Mouse (Mus musculus): ENCODE measurements around the gene Rnase12. TPM values are rescaled to one million over a fixed set of nuclear protein-coding genes. Genes with fewer than 3 reads are reported as not detected.
"Not testable (repeated sequence)": the region's sequence is repeated elsewhere in the genome, so short reads cannot be mapped to it uniquely, and the experiment has no call there.

The Rnase12 gene
- polyA plus RNA-seq, 1 experiment from 2014 or later: 1.6 TPM

GRCm38 (mm10) chr14:51098300-51098699 lies 40.8 kb upstream of the Rnase12 start:
- H3K27ac ChIP-seq (ENCODE audit: low read depth); H3K4me3 ChIP-seq (ENCODE audit: low read depth, low read length); H3K9ac ChIP-seq (replicated peaks); H3K36me3 ChIP-seq (replicated peaks; ENCODE audit: insufficient read depth, low read length); H3K9me3 ChIP-seq (ENCODE audit: low read length); H3K4me2 ChIP-seq (ENCODE audit: low read depth, low read length); H3K27me3 ChIP-seq (ENCODE audit: insufficient read depth, low read length): not testable (repeated sequence)
- peaks cover 21% of the 10 kb centered on the region for H3K4me1 ChIP-seq (ENCODE audit: insufficient read depth)
- 31% methylated on average over 1 of the region's 1 CpGs for WGBS (ENCODE audit: insufficient replicate concordance)
- ATAC-seq (peak; percentile 26), DNase-seq (peak; percentile 52)
- peak; percentile 79 for TF ChIP-seq CTCF (IDR thresholded peaks at IDR 0.05; ENCODE audit: low read depth)

GRCm38 (mm10) chr14:51095736-51096524 lies 38.5 kb upstream of the Rnase12 start:
- H3K4me2 ChIP-seq (ENCODE audit: low read depth, low read length): peak overlapping the region; percentile 19; the same call in 1 of the 2 replicates
- TF ChIP-seq CTCF (IDR thresholded peaks at IDR 0.05; ENCODE audit: low read depth): no peak
- TF ChIP-seq EP300 (IDR thresholded peaks at IDR 0.05; ENCODE audit: low read depth): no peak
- H3K27me3 ChIP-seq (ENCODE audit: insufficient read depth, low read length): no peaks in the 10 kb centered on the region
- H3K4me1 ChIP-seq (ENCODE audit: insufficient read depth): peaks cover 33% of the 10 kb centered on the region
- ATAC-seq (peak; percentile 81), DNase-seq (peak; percentile 28)
- H3K27ac ChIP-seq (ENCODE audit: low read depth): peak overlapping the region; percentile 20
- H3K36me3 ChIP-seq (replicated peaks; ENCODE audit: insufficient read depth, low read length): no peaks in the 10 kb centered on the region
- H3K9me3 ChIP-seq (ENCODE audit: low read length): no peaks in the 10 kb centered on the region
- peak overlapping the region; percentile 1; the same call in 1 of the 2 replicates for H3K4me3 ChIP-seq (ENCODE audit: low read depth, low read length)
- H3K9ac ChIP-seq (replicated peaks): no peak overlapping the region
- WGBS (ENCODE audit: insufficient replicate concordance): 25% methylated on average over 9 of the region's 9 CpGs

- 73% methylated on average over 9 of the region's 9 CpGs for WGBS (ENCODE audit: insufficient replicate concordance)
- no peak overlapping the region for H3K9ac ChIP-seq (replicated peaks)
- H3K4me1 ChIP-seq (ENCODE audit: insufficient read depth): peaks cover 37% of the 10 kb centered on the region
Observed at GRCm38 (mm10) chr14:51094921-51095320, 37.5 kb upstream of the Rnase12 start.

GRCm38 (mm10) chr14:51094096-51094875 lies 36.8 kb upstream of the Rnase12 start:
- DNase-seq: peak; percentile 42
- Histone ChIP-seq H3K9ac (replicated peaks) (no peak overlapping the region), H3K4me2 (ENCODE audit: low read depth, low read length) (no peak overlapping the region), H3K27me3 (ENCODE audit: insufficient read depth, low read length) (no peaks in the 10 kb centered on the region), H3K4me1 (ENCODE audit: insufficient read depth) (peaks cover 37% of the 10 kb centered on the region), H3K27ac (ENCODE audit: low read depth) (peak overlapping the region; percentile 37), H3K4me3 (ENCODE audit: low read depth, low read length) (no peak overlapping the region), H3K9me3 (ENCODE audit: low read length) (no peaks in the 10 kb centered on the region), H3K36me3 (replicated peaks; ENCODE audit: insufficient read depth, low read length) (no peaks in the 10 kb centered on the region)
- no peak for ATAC-seq
- TF ChIP-seq CTCF (IDR thresholded peaks at IDR 0.05; ENCODE audit: low read depth) (no peak), EP300 (IDR thresholded peaks at IDR 0.05; ENCODE audit: low read depth) (no peak)
- WGBS (ENCODE audit: insufficient replicate concordance): 59% methylated on average over 5 of the region's 5 CpGs

More at GRCm38 (mm10) chr14:51094921-51095320, 37.5 kb upstream of the Rnase12 start:
- Histone ChIP-seq H3K4me2 (ENCODE audit: low read depth, low read length) (no peak overlapping the region), H3K36me3 (replicated peaks; ENCODE audit: insufficient read depth, low read length) (no peaks in the 10 kb centered on the region), H3K4me3 (ENCODE audit: low read depth, low read length) (no peak overlapping the region), H3K27me3 (ENCODE audit: insufficient read depth, low read length) (no peaks in the 10 kb centered on the region), H3K9me3 (ENCODE audit: low read length) (no peaks in the 10 kb centered on the region), H3K27ac (ENCODE audit: low read depth) (no peak overlapping the region)
- ATAC-seq (no peak), DNase-seq (no peak)
- TF ChIP-seq CTCF (IDR thresholded peaks at IDR 0.05; ENCODE audit: low read depth) (no peak), EP300 (IDR thresholded peaks at IDR 0.05; ENCODE audit: low read depth) (no peak)

- 16% methylated on average over 3 of the region's 3 CpGs for WGBS (ENCODE audit: insufficient replicate concordance)
- Histone ChIP-seq H3K4me2 (ENCODE audit: low read depth, low read length) (no peak overlapping the region), H3K9me3 (ENCODE audit: low read length) (no peaks in the 10 kb centered on the region), H3K36me3 (replicated peaks; ENCODE audit: insufficient read depth, low read length) (no peaks in the 10 kb centered on the region), H3K9ac (replicated peaks) (no peak overlapping the region), H3K27ac (ENCODE audit: low read depth) (peak overlapping the region; percentile 13; the same call in 1 of the 2 replicates), H3K4me3 (ENCODE audit: low read depth, low read length) (no peak overlapping the region), H3K27me3 (ENCODE audit: insufficient read depth, low read length) (no peaks in the 10 kb centered on the region), H3K4me1 (ENCODE audit: insufficient read depth) (peaks cover 37% of the 10 kb centered on the region)
- ATAC-seq (no peak), DNase-seq (no peak)
- TF ChIP-seq CTCF (IDR thresholded peaks at IDR 0.05; ENCODE audit: low read depth) (no peak), EP300 (IDR thresholded peaks at IDR 0.05; ENCODE audit: low read depth) (no peak)
Observed at GRCm38 (mm10) chr14:51093496-51093895, 36.0 kb upstream of the Rnase12 start.

GRCm38 (mm10) chr14:51092073-51092620 lies 34.7 kb upstream of the Rnase12 start:
- Histone ChIP-seq H3K4me3 (ENCODE audit: low read depth, low read length) (no peak overlapping the region), H3K4me1 (ENCODE audit: insufficient read depth) (peaks cover 37% of the 10 kb centered on the region), H3K9ac (replicated peaks) (no peak overlapping the region), H3K36me3 (replicated peaks; ENCODE audit: insufficient read depth, low read length) (no peaks in the 10 kb centered on the region), H3K4me2 (ENCODE audit: low read depth, low read length) (peak overlapping the region; percentile 85), H3K9me3 (ENCODE audit: low read length) (no peaks in the 10 kb centered on the region), H3K27me3 (ENCODE audit: insufficient read depth, low read length) (no peaks in the 10 kb centered on the region), H3K27ac (ENCODE audit: low read depth) (peak overlapping the region; percentile 95)
- no peak for ATAC-seq
- TF ChIP-seq CTCF (IDR thresholded peaks at IDR 0.05; ENCODE audit: low read depth) (no peak), EP300 (IDR thresholded peaks at IDR 0.05; ENCODE audit: low read depth) (no peak)
- DNase-seq: no peak
- WGBS (ENCODE audit: insufficient replicate concordance): 30% methylated on average over 8 of the region's 8 CpGs
